Mouse (Mus musculus): ENCODE data around the gene Syn3.
A peak's percentile ranks its signal among the peaks of the same experiment; 100 is the strongest.
"Not testable (repeated sequence)": the region's sequence is repeated elsewhere in the genome, so short reads cannot be mapped to it uniquely, and the experiment has no call there.

Gene Syn3

GRCm38 (mm10) chr10:86498673-86499391 lies at the start of gene Syn3:
TSS of gene Syn3 (minus strand) at chr10:86498896.
- peak; percentile 85 for DNase-seq (ENCODE audit: low read depth, low spot score)

DNA sequence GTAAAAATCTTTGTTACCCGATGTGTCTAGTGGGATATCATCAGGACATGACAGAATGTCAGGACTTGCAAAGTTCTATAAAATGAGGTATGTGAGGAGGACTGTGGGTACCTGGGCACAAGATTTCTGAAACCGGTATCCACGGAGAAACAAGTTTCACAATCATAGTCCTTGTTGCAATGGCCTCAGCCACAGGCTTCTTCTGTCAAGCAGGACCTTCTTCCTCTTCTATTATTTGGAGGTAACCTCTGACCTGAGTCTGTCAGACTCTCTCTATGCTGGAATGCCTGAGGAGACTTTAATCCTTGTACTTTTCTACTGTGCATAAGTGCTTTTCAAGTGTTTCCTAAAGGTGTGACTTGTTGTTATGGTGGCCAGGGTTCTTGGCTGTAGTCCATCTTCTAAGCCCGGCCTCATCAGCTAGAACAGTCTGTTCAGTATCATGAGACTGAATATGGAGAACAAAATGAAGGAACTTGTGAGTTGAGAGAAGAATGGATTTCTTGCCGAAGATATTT lies 27.7 kb upstream of the Syn3 start:
- DNase-seq (ENCODE audit: low read depth, low spot score) = not testable (repeated sequence)

GRCm38 (mm10) chr10:86513801-86514200 lies 15.1 kb upstream of the Syn3 start:
- no peak for DNase-seq (ENCODE audit: low read depth, low spot score)

DNA sequence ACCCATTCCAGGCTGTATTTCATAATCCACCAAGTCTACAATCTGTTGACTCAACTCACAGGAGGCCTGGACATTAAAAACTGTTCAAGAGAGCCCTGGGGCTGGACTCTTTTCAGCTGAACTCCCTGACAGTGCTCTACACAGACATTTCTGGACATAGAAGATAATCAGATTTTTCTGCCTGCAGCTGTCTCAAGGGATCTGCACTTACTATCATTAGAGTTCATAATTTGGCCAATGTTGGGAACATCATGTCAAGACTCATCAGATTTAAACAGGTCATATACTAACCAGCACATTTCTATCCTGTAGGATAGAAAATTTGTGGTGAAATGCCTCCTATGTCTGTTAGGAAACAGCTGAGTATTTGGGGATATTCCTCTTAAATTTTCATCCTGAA lies 12.2 kb upstream of the Syn3 start:
- no peak for DNase-seq (ENCODE audit: low read depth, low spot score)

DNA sequence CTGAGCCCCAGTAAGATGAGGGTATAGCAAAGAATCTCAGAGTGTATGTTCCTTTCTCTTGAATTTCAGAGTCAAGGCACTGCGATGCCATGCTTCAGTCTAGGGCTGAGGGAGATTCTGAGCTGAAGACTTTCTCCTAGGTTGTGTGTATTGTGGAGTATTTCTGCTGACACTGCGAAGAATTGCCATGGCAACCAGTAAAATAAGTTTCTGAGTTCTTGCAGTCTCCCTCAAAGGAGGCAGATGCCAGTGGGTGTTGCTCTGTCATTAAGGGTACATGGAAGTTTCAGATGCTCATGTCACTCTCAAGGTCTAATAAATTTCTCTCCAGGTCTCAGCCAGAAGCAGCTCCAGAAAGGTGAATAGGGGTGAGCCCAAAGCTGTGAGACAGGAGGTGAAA lies 3.4 kb upstream of the Syn3 start:
- no peak for DNase-seq (ENCODE audit: low read depth, low spot score)

GRCm38 (mm10) chr10:86498051-86498672 lies 534 bp downstream of the Syn3 start:
- DNase-seq (ENCODE audit: low read depth, low spot score) = peak; percentile 0

DNA sequence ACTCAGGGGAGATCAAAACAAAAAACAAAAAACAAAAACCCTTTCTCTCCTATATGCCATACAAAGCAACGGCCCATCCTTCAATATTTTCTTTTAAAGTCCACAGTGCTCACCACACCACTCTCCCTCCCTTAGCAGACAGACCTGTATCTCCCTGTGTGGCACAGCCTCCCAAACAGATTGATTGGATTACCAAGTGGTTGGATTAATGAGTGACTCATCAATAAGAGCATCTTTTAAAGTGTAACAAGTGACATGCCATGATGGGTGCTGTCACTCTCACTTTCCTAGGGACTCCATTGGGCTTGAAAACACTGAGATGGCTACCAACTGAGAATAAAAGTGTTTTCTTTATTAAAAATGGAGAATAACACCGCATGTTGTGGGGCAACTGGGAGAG lies 2.8 kb downstream of the Syn3 start:
- no peak for DNase-seq (ENCODE audit: low read depth, low spot score)

GRCm38 (mm10) chr10:86493140-86493539 lies 5.6 kb downstream of the Syn3 start:
- no peak for DNase-seq (ENCODE audit: low read depth, low spot score)

GRCm38 (mm10) chr10:86492089-86492907 lies 6.4 kb downstream of the Syn3 start:
- no peak for DNase-seq (ENCODE audit: low read depth, low spot score)

DNA sequence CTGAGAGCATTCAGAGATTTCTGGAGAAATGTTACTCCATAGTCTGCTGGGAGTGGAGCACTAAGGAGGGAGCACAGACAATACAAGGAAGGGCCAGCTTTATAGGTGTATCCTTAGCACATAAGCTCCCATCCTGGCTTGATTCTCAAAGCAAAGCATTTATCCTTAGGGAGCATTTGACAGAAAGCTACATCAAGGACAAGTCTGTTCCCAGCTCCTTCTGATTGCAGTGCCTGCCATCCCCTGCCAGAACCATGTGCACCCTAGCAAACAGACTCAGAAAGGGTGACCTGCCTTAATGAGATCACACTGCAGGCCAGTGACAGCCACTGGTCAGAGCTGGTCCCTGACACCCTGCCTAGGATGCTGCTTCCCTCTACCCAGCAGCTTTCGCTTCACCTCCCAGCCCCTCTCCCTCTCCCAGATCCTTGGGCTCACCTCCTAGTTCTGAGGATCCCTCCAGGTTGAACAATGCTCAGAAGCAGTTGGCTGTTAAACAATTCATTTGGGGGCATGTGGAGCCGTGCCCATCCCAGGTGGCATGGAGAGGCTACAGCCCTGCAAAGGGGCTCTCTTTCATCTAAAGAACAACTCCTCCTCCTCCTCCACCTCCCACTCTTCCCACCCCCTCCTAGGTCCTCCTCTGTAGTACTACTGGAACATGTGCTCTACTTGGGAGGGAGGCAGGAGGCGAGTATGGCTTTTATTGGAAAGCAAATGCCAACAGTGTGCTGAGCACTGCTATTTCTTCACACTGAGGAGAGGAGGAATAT lies 7.2 kb downstream of the Syn3 start:
- DNase-seq (ENCODE audit: low read depth, low spot score) = no peak

DNA sequence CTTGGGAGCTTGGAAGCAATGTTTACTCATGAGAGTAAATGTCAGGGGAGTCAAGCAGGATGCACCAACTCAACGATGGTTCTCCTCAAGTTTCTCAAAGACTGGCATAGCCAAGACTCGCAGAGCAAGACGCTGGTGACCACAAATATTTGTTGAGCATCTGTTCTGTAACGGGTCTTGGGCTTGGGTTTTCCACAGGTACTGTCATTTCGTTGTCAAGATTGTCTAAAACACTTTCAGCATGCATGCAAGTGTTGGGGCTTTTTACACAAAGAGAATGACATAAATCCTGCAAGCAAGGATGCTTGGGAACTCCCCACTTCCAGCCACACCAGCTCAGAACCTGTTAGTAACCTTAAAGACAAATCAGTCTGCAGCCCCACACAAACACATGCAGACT lies 10.2 kb downstream of the Syn3 start:
- DNase-seq (ENCODE audit: low read depth, low spot score) = no peak

GRCm38 (mm10) chr10:86485971-86486370 lies 12.7 kb downstream of the Syn3 start:
- DNase-seq (ENCODE audit: low read depth, low spot score) = no peak

DNA sequence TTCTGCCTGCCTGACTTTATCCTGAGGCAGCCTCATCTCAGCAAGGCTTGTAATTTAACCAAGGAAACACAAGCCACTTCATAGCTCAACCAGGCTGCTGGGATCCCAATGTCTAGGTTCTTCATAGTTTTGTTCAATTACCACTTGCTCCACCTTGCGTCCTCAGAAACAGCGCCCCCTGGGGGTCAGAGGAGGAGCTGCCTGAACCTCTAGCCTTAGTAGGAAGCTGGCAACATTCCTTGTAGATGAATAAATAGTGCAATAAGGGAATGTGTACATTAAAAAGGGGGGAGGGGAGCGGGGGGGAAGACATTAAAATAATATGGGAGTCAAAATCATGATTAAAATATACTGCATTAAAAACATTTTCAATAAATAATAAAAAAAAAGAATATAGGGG lies 14.7 kb downstream of the Syn3 start:
- no peak for DNase-seq (ENCODE audit: low read depth, low spot score)

GRCm38 (mm10) chr10:86482496-86482895 lies 16.2 kb downstream of the Syn3 start:
- no peak for DNase-seq (ENCODE audit: low read depth, low spot score)

GRCm38 (mm10) chr10:86480711-86481110 lies 18.0 kb downstream of the Syn3 start:
- DNase-seq (ENCODE audit: low read depth, low spot score) = no peak

DNA sequence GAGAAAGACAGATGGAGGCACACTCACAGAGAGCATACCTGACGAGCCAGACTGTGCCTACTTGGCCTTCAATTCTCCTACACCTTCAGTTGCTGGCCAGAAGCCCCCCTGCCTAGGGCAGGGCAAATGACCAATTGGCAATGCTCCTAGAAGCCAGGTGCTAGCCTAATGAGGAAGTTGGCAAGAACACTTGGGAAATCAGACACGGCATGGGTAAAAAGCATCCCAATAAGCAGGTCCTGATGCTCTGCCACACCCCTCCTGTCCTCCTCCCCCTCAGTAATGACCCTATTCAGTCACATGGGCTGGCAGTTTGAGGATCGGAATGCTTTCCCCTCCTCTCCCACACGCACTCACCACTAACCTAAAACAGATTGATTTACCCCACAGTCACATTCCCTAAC lies 19.0 kb downstream of the Syn3 start:
- no peak for DNase-seq (ENCODE audit: low read depth, low spot score)

GRCm38 (mm10) chr10:86476720-86477119 lies 22.0 kb downstream of the Syn3 start:
- DNase-seq (ENCODE audit: low read depth, low spot score) = no peak

DNA sequence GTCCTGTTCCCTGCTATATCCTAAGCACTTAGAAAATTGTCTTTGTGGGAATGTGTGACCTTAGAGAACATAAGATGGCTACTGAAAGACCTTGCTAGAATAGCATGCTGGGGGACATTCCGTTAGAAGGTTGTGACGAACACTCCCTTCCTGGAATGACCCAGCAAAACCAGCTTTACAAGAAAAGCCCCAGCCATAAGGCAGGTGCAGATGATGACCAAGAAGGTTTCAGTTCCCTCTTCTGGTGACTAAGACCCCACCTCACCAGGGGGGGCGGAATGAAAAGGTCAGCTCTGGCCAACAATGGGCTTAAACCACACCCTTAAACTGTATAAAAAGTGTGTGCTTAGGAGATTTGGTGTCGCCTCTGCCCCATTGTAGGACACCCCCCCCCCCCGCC lies 23.4 kb downstream of the Syn3 start:
- DNase-seq (ENCODE audit: low read depth, low spot score) = no peak

DNA sequence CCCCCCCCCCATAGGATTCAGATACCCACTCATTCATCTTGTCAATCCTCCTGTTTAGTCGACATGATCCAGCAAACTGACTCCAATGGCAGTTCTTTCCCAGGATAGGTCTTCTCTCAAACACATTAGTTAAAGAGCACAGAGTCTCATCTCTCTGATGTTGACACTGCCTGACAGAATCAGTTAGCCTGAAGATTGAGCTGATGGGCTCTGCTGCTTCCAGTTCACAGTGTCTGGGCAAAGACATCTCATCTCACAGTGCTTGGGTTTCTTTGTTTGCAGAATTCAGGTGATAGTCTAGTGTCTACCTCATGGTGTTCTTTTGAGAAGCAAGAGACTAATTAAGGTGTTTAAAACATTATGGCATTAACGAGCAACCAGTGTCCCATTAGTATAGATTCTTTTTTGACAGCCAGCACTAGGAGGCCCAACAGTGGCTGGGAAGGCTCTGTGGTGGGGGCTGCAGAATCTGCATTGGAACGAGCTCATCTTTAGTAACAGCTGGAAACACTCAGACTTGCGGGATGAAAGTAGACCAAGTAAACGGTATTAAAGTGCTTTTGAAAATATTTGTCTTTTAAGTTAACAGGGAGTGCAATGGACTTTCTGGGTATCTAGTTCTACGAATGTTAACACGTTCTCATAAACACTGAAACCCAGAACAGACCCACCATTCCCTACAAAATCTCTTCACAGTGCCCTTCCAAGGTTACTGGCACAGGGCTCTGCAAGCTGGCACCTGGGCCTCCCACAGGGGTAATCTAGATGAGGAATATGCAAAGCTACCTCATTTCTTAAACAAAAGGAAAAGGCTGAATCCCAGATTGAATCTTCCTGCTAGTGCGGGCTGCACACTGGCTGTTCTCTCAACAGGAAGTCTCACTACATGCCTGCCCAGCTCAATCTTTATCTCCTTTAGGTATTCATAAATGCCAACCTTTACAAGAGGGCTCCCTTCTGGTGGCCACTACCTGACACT lies 24.2 kb downstream of the Syn3 start:
- DNase-seq (ENCODE audit: low read depth, low spot score) = no peak

DNA sequence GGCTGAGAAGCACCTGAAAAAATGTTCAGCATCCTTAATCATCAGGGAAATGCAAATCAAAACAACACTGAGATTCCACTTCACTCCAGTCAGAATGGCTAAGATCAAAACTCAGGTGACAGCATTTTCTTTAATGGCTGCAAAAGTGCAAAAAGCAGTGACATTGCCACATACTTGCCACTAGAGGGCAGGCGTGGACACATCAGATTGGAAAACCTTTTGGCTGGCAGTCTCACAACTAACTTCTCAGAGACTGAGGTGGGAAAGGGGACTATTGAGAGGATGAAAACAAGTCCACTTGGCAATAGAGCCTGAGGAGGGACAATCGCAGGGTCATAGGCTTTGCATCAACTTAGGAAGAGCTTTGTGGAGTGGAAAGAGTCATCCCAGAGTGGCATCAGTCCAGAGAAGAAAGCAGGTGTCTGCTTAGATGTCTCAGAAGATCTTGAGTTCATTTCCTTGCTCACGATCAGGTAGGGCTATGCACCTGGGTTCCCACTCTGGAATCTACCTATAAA lies 25.0 kb downstream of the Syn3 start:
- DNase-seq (ENCODE audit: low read depth, low spot score) = no peak

All from WW6 (cell line).